In the genomic region with DNA sequence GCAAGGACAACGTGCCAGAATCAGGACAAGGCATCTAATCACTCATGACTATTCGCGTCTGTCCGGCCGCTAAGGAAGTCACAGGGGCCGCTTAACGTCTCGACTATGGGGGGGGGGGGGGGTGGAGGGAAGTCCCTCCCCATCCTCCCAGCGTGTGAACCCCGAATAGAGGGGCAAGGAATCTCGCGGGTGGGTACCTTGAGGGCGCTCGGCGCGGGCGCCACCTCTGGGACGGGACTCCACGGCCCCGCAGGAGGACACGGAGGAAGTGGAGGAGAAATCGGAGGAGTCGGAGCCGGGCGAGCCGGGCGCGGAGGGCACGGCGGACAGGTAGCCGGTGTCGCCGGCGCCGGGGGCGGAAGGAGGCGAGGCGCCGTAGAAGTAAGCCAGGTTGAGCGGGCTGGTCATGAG, we compare ENCODE assay signal across 8 mouse cellular contexts. TPM values are rescaled to one million over a fixed set of nuclear protein-coding genes. Genes with fewer than 3 reads are reported as not detected.
DNase-seq lines count a peak whose midpoint lies in the region; ATAC-seq and TF ChIP-seq lines count a peak whose summit lies in the region.

No protein-coding gene starts in this region.

- peak overlapping the region; percentile 77 for H3K4me2 ChIP-seq in embryonic facial prominence, embryonic 14.5 days (ENCODE audit: low read depth, low read length)
- peak overlapping the region; percentile 95 for H3K4me2 ChIP-seq in hindbrain, embryonic 15.5 days
- peak overlapping the region; percentile 91 for H3K4me2 ChIP-seq in liver, embryonic 14.5 days (ENCODE audit: low read depth)

- peak overlapping the region; percentile 90 for H3K4me3 ChIP-seq in embryonic facial prominence, embryonic 14.5 days (ENCODE audit: low read depth, low read length)
- H3K4me3 ChIP-seq in hindbrain, embryonic 15.5 days: peak overlapping the region; percentile 96
- H3K4me3 ChIP-seq in liver, embryonic 14.5 days (ENCODE audit: insufficient read depth in 1 of 2, low read depth in 2 of 2, low read length in 2 of 2): peak overlapping the region; percentile 68 to 74

- TF ChIP-seq EP300 in liver, embryonic 14.5 days (IDR thresholded peaks at IDR 0.05; ENCODE audit: low read depth): no peak

- H3K27ac ChIP-seq in embryonic facial prominence, embryonic 14.5 days (replicated peaks; ENCODE audit: low read depth, low read length): peak overlapping the region; percentile 91
- peak overlapping the region; percentile 74 for H3K27ac ChIP-seq in hindbrain, embryonic 15.5 days (replicated peaks)
- no peak overlapping the region for H3K27ac ChIP-seq in liver, embryonic 14.5 days

- H3K9ac ChIP-seq in embryonic facial prominence, embryonic 14.5 days (ENCODE audit: low read depth, low read length): peak overlapping the region; percentile 87
- peak overlapping the region; percentile 80 for H3K9ac ChIP-seq in hindbrain, embryonic 15.5 days
- peak overlapping the region; percentile 62 for H3K9ac ChIP-seq in liver, embryonic 14.5 days (replicated peaks)

- TF ChIP-seq CTCF in liver, embryonic 14.5 days (IDR thresholded peaks at IDR 0.05; ENCODE audit: low read depth): no peak

- H3K9me3 ChIP-seq in embryonic facial prominence, embryonic 14.5 days (ENCODE audit: control insufficient read depth, low read length): no peaks in the 10 kb centered on the region
- H3K9me3 ChIP-seq in hindbrain, embryonic 15.5 days: no peaks in the 10 kb centered on the region
- H3K9me3 ChIP-seq in liver, embryonic 14.5 days (ENCODE audit: control insufficient read depth, low read length): no peaks in the 10 kb centered on the region

- H3K27me3 ChIP-seq in embryonic facial prominence, embryonic 14.5 days (replicated peaks; ENCODE audit: control insufficient read depth, insufficient read depth, low read length): no peaks in the 10 kb centered on the region
- H3K27me3 ChIP-seq in hindbrain, embryonic 15.5 days: no peaks in the 10 kb centered on the region
- H3K27me3 ChIP-seq in liver, embryonic 14.5 days (ENCODE audit: control insufficient read depth, insufficient read depth, low read length): peaks cover 13% of the 10 kb centered on the region

- ATAC-seq in embryonic facial prominence, embryonic 14.5 days (ENCODE audit: low read depth): peak; percentile 10
- ATAC-seq in hindbrain, embryonic 15.5 days (ENCODE audit: low FRiP score, low read depth): peak; percentile 15; the same call in 1 of the 2 replicates
- ATAC-seq in liver, embryonic 14.5 days (ENCODE audit: insufficient read depth): no peak
- peak; percentile 22 for ATAC-seq in neutrophil, adult 5-6 weeks (ENCODE audit: extremely low read depth, insufficient number of reproducible peaks, low FRiP score, poor library complexity, severe bottlenecking)

- DNase-seq in adrenal gland, postnatal 25 days: peak; percentile 26
- DNase-seq in adrenal gland, adult 2 months: no peak
- DNase-seq in 416B (ENCODE audit: low read depth): peak; percentile 78
- DNase-seq in embryonic facial prominence, embryonic 14.5 days (ENCODE audit: low spot score): no peak
- no peak for DNase-seq in liver, embryonic 14.5 days (ENCODE audit: low read depth in 3 of 3, low spot score in 3 of 3)
- no peak for DNase-seq in right cerebral cortex, postnatal 10 days (ENCODE audit: low spot score in 2 of 2)

- H3K4me1 ChIP-seq in embryonic facial prominence, embryonic 14.5 days (ENCODE audit: control insufficient read depth, insufficient read depth, low read length): peaks cover 10% of the 10 kb centered on the region; the same call in 1 of the 2 replicates
- peaks cover 13% of the 10 kb centered on the region; the same call in 1 of the 2 replicates for H3K4me1 ChIP-seq in hindbrain, embryonic 15.5 days (replicated peaks)
- peaks cover 0 to 4% of the 10 kb centered on the region in 2 experiments; a peak in 2 of 4 replicates for H3K4me1 ChIP-seq in liver, embryonic 14.5 days (replicated peaks; ENCODE audit: control insufficient read depth in 2 of 2, insufficient read depth in 2 of 2, low read length in 1 of 2)

- WGBS in embryonic facial prominence, embryonic 14.5 days: 0% methylated on average over 21 of the region's 40 CpGs
- under 1% methylated on average over 40 of the region's 40 CpGs for WGBS in hindbrain, embryonic 15.5 days
- WGBS in liver, embryonic 14.5 days (ENCODE audit: insufficient replicate concordance): under 1% methylated on average over 38 of the region's 40 CpGs

- H3K36me3 ChIP-seq in embryonic facial prominence, embryonic 14.5 days (ENCODE audit: control insufficient read depth, insufficient read depth, low read length): peaks cover 22% of the 10 kb centered on the region
- H3K36me3 ChIP-seq in hindbrain, embryonic 15.5 days: peaks cover 7% of the 10 kb centered on the region
- H3K36me3 ChIP-seq in liver, embryonic 14.5 days (replicated peaks; ENCODE audit: control insufficient read depth, insufficient read depth, low read depth): peaks cover 3% of the 10 kb centered on the region

RNA-seq across cellular contexts. Expression of a gene that starts 17.1 kb away (rescaled TPM):
- total RNA-seq in adrenal gland, postnatal 25 days (2021): 3.4 and 4.3 TPM in 2 replicates
- total RNA-seq in adrenal gland, adult 2 months (2021): 1 to 10 TPM; 4.8 to 5.3 TPM
- 6.0 and 7.3 TPM in 2 replicates for polyA plus RNA-seq in adrenal gland, adult 2 months (2012; rRNA removed)
- polyA plus RNA-seq in embryonic facial prominence, embryonic 14.5 days (2014; fragmentation: Nextera tagmentation; extraction: Ambion mirVana): 4.5 and 5.5 TPM in 2 replicates
- 1.7 and 1.8 TPM in 2 replicates for polyA plus RNA-seq in hindbrain, embryonic 15.5 days (2015; fragmentation: Nextera tagmentation; extraction: Ambion mirVana)
- polyA plus RNA-seq in liver, embryonic 14.5 days (2012; rRNA removed): 2.1 and 2.4 TPM in 2 replicates
- 1.7 and 1.9 TPM in 2 replicates for polyA plus RNA-seq in liver, embryonic 14.5 days (2014; fragmentation: Nextera tagmentation; extraction: Ambion mirVana)
- total RNA-seq in neutrophil, adult 5-6 weeks (2017): 138 and 154 TPM in 2 replicates

Comparison
In these comparisons a context has a peak if more than half of its experiments do, and no peak if none do; other contexts are left out.
1. DNase-seq: peak in adrenal gland, postnatal 25 days (single experiment) and 416B (single experiment); none in adrenal gland, adult 2 months (single experiment), embryonic facial prominence, embryonic 14.5 days (single experiment), liver, embryonic 14.5 days (0 of 3) and right cerebral cortex, postnatal 10 days (0 of 2).
2. Peak in every context shown above with its lines, with median percentiles within 50 percentile points of each other: H3K4me2 ChIP-seq, H3K4me3 ChIP-seq and H3K9ac ChIP-seq.